Comparison of ENCODE assay signal across 1 mouse cellular context in genomic region chr1:33670164-33670616, GRCm38 (mm10).
TF ChIP-seq lines count a peak whose summit lies in the region.

No protein-coding gene starts in this region.

TF ChIP-seq in CH12.LX, 34 proteins besides CTCF, POLR2A, EP300 and RAD21:
- TF ChIP-seq TBP (conservative IDR thresholded peaks at IDR 0.05; ENCODE audit: low read depth, low read length), result 0 out of 2 replicates have a peak, but pooled peaks have one; percentile 11
- no peak for TF ChIP-seq JUND (conservative IDR thresholded peaks at IDR 0.05; ENCODE audit: low read depth, low read length)
- no peak for TF ChIP-seq USF2 (conservative IDR thresholded peaks at IDR 0.05; ENCODE audit: low read depth, low read length)
- no peak for TF ChIP-seq ZNF384 (IDR thresholded peaks at IDR 0.05; ENCODE audit: low read depth, low read length)
- no peak for TF ChIP-seq CHD2 (IDR thresholded peaks at IDR 0.05; ENCODE audit: low read length)
- TF ChIP-seq KAT2A (IDR thresholded peaks at IDR 0.05; ENCODE audit: insufficient replicate concordance, low read length), result no peak
